Mouse (Mus musculus) limb, embryonic 14.5 days (tissue): ENCODE measurements around the gene H2al1h. TPM values are rescaled to one million over a fixed set of nuclear protein-coding genes. Genes with fewer than 3 reads are reported as not detected.
"Not testable (repeated sequence)": the region's sequence is repeated elsewhere in the genome, so short reads cannot be mapped to it uniquely, and the experiment has no call there.

ENCODE experiments used
- ATAC-seq: fragments of 200-750 bp; cut with Nextera tagmentation; 2 replicates; pipeline ENCODE4 v1.8.0; 2017; ENCODE audit warnings: low read depth, moderate number of reproducible peaks, moderate TSS enrichment; ENCODE audit not compliant: low FRiP score
- DNase-seq: peaks from one replicate; pipeline ENCODE4 v3.0.0-alpha.2; 2015; ENCODE audit warnings: low spot score
- H3K27ac ChIP-seq: fragments of 300-500 bp; sonication (generic); replicated peaks from 2 replicates; pipeline ENCODE4 v1.5.1; 2014; ENCODE audit warnings: low read depth, mild to moderate bottlenecking, low read length, moderate library complexity, mixed read lengths
- H3K27me3 ChIP-seq: fragments of 300-500 bp; sonication (generic); 2 replicates; pipeline ENCODE4 v1.6.1; 2014; ENCODE audit warnings: low read length, mixed read lengths; ENCODE audit not compliant: control insufficient read depth, insufficient read depth
- H3K36me3 ChIP-seq: fragments of 300-500 bp; sonication (generic); 2 replicates; pipeline ENCODE4 v1.6.1; 2014; ENCODE audit warnings: mild to moderate bottlenecking, low read length, moderate library complexity, mixed read lengths; ENCODE audit not compliant: control insufficient read depth, insufficient read depth
- H3K4me1 ChIP-seq: fragments of 300-500 bp; sonication (generic); 2 replicates; pipeline ENCODE4 v1.6.1; 2014; ENCODE audit warnings: antibody characterized with exemption, low read length, mixed read lengths; ENCODE audit not compliant: control insufficient read depth, insufficient read depth
- H3K4me2 ChIP-seq: fragments of 300-500 bp; sonication (generic); replicated peaks from 2 replicates; pipeline ENCODE4 v1.6.1; 2014; ENCODE audit warnings: low read depth, mild to moderate bottlenecking, low read length, moderate library complexity; ENCODE audit not compliant: severe bottlenecking
- H3K4me3 ChIP-seq: fragments of 300-500 bp; sonication (generic); replicated peaks from 2 replicates; pipeline ENCODE4 v1.5.1; 2014; ENCODE audit warnings: low read length
- H3K9ac ChIP-seq: fragments of 300-500 bp; sonication (generic); 2 replicates; pipeline ENCODE4 v1.6.1; 2014; ENCODE audit warnings: mild to moderate bottlenecking, low read depth, low read length, moderate library complexity; ENCODE audit not compliant: severe bottlenecking
- H3K9me3 ChIP-seq: fragments of 300-500 bp; sonication (generic); 2 replicates; pipeline ENCODE4 v1.6.1; 2016; ENCODE audit warnings: low read length; ENCODE audit not compliant: control insufficient read depth
- WGBS: fragments of 180-500 bp; shearing (Covaris S2); extraction: QIAGEN DNeasy Blood & Tissue Kit; methylation state at CpG from one replicate; pipeline ENCODE4 v1.1.7; 2014; 5-methylcytosine and 5-hydroxymethylcytosine counted together
- polyA plus RNA-seq, 2 experiments: library from polyadenylated mRNA; depleted of rRNA in 1 of 2; stranded (reverse) in 1 of 2; unstranded in 1 of 2; fragments of >200 nt; fragmentation: Nextera tagmentation in 1 of 2; extraction: Ambion mirVana in 1 of 2; gene quantifications; 2 replicates each; pipeline versions ENCODE4 v1.2.1 to v1.2.3; 2012 to 2014

Gene H2al1h
- polyA plus RNA-seq, 2 experiments: not detected

GRCm38 (mm10) chrX:11305355-11305754 lies 15.9 kb upstream of the H2al1h start, which contains the start of gene H2al1c:
Gene H2al1c, plus strand, starts transcription at chrX:11305655.
- not testable (repeated sequence) for H3K4me2 ChIP-seq, ATAC-seq, H3K9ac ChIP-seq, H3K27ac ChIP-seq, H3K4me3 ChIP-seq, DNase-seq, H3K4me1 ChIP-seq, H3K36me3 ChIP-seq, H3K9me3 ChIP-seq, H3K27me3 ChIP-seq
- 71% methylated on average over 1 of the region's 6 CpGs for WGBS

DNA sequence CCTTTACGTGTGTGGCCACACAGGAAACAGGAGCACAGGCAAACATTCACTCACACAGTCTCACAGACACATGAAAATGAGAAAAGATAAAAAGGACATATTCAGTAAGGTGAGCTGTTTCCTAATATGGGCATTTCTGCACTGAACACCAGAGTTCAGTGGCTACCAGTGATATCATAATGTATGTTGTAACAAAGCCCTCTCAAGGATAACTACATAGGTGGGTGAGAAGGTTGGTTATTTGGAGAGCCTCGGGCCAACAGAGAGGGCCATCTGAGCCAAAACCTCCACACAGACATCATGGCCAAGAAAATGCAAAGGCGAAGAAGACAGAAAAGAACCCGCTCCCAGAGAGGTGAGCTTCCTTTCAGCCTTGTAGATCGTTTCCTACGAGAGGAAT lies 12.8 kb upstream of the H2al1h start, which contains the start of gene H2al1d:
Gene H2al1d (plus strand): TSS at position 301 of the 400 bp plus-strand sequence.
- H3K4me2 ChIP-seq, H3K27me3 ChIP-seq, DNase-seq, H3K4me1 ChIP-seq, H3K4me3 ChIP-seq, H3K9me3 ChIP-seq, H3K9ac ChIP-seq, H3K36me3 ChIP-seq, H3K27ac ChIP-seq, ATAC-seq: not testable (repeated sequence)
- WGBS: no CpG with 5 or more reads among the region's 6 CpGs

- WGBS: no CpG with 5 or more reads among the region's 3 CpGs
- not testable (repeated sequence) for H3K27ac ChIP-seq, H3K9ac ChIP-seq, H3K36me3 ChIP-seq, H3K4me1 ChIP-seq, H3K4me2 ChIP-seq, H3K9me3 ChIP-seq, H3K27me3 ChIP-seq, DNase-seq, ATAC-seq, H3K4me3 ChIP-seq
Observed at GRCm38 (mm10) chrX:11311634-11312033, 9.7 kb upstream of the H2al1h start, which contains the start of gene H2al1e. Gene H2al1e, plus strand, starts transcription at chrX:11311934.

- H3K27ac ChIP-seq, H3K9me3 ChIP-seq, H3K27me3 ChIP-seq, ATAC-seq, DNase-seq, H3K36me3 ChIP-seq, H3K9ac ChIP-seq, H3K4me3 ChIP-seq, H3K4me2 ChIP-seq, H3K4me1 ChIP-seq: not testable (repeated sequence)
- whole genome bisulfite sequencing: no CpG with 5 or more reads among the region's 6 CpGs
Observed at GRCm38 (mm10) chrX:11314858-11315257, 6.4 kb upstream of the H2al1h start, which contains the start of gene H2al1f. Gene H2al1f, plus strand, starts transcription at chrX:11315158.

- H3K9ac ChIP-seq, H3K4me1 ChIP-seq, ATAC-seq, H3K9me3 ChIP-seq, H3K4me3 ChIP-seq, H3K27ac ChIP-seq, H3K27me3 ChIP-seq, H3K4me2 ChIP-seq, DNase-seq, H3K36me3 ChIP-seq: not testable (repeated sequence)
- no CpG with 5 or more reads among the region's 3 CpGs for WGBS
Observed at GRCm38 (mm10) chrX:11317956-11318355, 3.3 kb upstream of the H2al1h start, which contains the start of gene H2al1g. Gene H2al1g, plus strand, starts transcription at chrX:11318256.

- not testable (repeated sequence) for H3K9me3 ChIP-seq, DNase-seq, H3K4me2 ChIP-seq, H3K36me3 ChIP-seq, H3K9ac ChIP-seq, H3K27ac ChIP-seq, H3K4me1 ChIP-seq, H3K4me3 ChIP-seq, H3K27me3 ChIP-seq, ATAC-seq
- WGBS: 100% methylated on average over 2 of the region's 5 CpGs
Observed at GRCm38 (mm10) chrX:11324359-11324758, 3.1 kb downstream of the H2al1h start, which contains the start of gene H2al1i. Gene H2al1i, plus strand, starts transcription at chrX:11324659.

DNA sequence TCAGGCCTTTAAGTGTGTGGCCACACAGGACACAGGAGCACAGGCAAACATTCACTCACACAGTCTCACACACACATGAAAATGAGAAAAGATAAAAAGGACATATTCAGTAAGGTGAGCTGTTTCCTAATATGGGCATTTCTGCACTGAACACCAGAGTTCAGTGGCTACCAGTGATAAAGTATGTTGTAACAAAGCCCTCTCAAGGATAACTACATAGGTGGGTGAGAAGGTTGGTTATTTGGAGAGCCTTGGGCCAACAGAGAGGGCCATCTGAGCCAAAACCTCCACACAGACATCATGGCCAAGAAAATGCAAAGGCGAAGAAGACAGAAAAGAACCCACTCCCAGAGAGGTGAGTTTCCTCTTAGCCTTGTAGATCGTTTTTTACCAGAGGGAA lies 6.2 kb downstream of the H2al1h start, which contains the start of gene H2al1j:
Gene H2al1j (plus strand): TSS at position 301 of the 400 bp plus-strand sequence.
- H3K27ac ChIP-seq, H3K4me3 ChIP-seq, ATAC-seq, H3K4me1 ChIP-seq, H3K27me3 ChIP-seq, H3K4me2 ChIP-seq, H3K9ac ChIP-seq, H3K36me3 ChIP-seq, DNase-seq, H3K9me3 ChIP-seq: not testable (repeated sequence)
- WGBS: 81% methylated on average over 2 of the region's 2 CpGs
